Mouse (Mus musculus): ENCODE results near the gene Exosc8. TPM values are rescaled to one million over a fixed set of nuclear protein-coding genes. Genes with fewer than 3 reads are reported as not detected.

Exosc8 gene
- polyA plus RNA-seq, 1 experiment from 2014 or later, result 100 TPM

DNA sequence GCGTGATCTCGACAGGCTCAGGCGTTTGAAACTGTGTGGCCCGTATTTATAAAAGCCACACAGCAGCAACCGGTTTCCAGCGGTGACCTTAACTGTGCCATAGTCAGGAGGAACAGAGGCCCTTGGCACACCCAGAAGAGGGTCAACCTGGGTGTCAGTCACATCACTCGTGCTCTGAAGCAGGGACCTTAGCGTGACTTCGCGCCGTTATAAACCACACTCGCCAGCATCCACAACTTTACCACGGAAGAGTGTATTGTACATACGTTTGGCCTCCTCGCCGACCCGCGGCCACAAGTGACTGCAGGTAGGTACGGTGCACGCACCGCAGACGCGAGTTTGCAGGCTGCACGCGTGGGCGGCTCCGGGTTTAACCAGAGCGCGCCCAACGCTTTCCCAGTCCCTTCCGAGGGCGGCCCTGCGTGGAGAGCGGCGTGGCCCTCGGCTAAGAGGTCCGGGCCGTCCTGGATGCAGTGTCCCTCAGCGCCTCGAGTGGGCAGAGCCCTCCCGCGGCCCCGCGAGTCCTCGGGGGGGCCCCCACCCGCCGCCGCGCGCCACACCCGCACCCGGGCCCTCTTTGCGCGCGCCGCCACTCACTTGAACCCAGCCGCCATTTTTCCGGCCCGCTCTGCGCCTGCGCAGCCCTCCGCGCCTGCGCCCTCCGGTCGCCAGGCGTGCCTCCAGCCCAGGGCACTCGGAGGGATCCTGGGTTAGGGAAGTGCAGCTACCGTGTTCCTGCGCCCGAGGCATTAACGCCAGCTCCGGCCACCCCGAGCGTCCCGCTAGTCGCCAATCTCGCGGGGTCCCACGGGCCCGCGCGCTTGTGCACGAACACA lies 564 bp downstream of the Exosc8 start:
- Histone ChIP-seq H3K4me1 (peaks cover 5% of the 10 kb centered on the region; the same call in 1 of the 2 replicates), H3K36me3 (peaks cover 49% of the 10 kb centered on the region), H3K9ac (peak overlapping the region; percentile 83), H3K9me3 (replicated peaks) (no peaks in the 10 kb centered on the region), H3K4me3 (replicated peaks) (peak overlapping the region; percentile 94), H3K27ac (replicated peaks) (peak overlapping the region; percentile 100), H3K4me2 (replicated peaks) (peak overlapping the region; percentile 77), H3K27me3 (no peaks in the 10 kb centered on the region)
- ATAC-seq (ENCODE audit: insufficient number of reproducible peaks, low FRiP score, low TSS enrichment, low read depth), result peak; percentile 94
- under 1% methylated on average over 84 of the region's 84 CpGs for WGBS

DNA sequence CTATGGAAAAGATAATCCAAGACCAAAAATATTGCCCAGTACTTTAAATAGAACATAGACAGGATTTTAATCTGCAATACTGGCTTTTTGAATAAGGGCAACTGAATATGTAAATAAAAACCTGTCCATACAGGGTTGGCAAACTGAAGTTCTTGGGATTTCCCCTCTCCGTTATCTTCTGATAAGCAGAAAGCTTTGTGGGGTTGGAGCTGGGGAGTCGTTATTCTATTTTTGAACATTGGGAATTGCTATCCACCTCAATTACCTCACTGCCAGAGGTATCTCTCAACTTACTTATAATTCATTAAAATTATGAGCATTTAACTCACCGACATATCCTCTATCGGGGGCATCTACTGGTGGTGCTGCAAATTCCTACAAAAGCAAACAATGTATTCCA lies 2.8 kb downstream of the Exosc8 start:
- Histone ChIP-seq H3K9ac (no peak overlapping the region), H3K9me3 (replicated peaks) (no peaks in the 10 kb centered on the region), H3K36me3 (peaks cover 56% of the 10 kb centered on the region), H3K4me3 (replicated peaks) (no peak overlapping the region), H3K27me3 (no peaks in the 10 kb centered on the region), H3K27ac (replicated peaks) (no peak overlapping the region), H3K4me2 (replicated peaks) (no peak overlapping the region), H3K4me1 (peaks cover 5% of the 10 kb centered on the region; the same call in 1 of the 2 replicates)
- ATAC-seq (ENCODE audit: insufficient number of reproducible peaks, low FRiP score, low TSS enrichment, low read depth), result no peak
- WGBS, result 84% methylated on average over 4 of the region's 4 CpGs

DNA sequence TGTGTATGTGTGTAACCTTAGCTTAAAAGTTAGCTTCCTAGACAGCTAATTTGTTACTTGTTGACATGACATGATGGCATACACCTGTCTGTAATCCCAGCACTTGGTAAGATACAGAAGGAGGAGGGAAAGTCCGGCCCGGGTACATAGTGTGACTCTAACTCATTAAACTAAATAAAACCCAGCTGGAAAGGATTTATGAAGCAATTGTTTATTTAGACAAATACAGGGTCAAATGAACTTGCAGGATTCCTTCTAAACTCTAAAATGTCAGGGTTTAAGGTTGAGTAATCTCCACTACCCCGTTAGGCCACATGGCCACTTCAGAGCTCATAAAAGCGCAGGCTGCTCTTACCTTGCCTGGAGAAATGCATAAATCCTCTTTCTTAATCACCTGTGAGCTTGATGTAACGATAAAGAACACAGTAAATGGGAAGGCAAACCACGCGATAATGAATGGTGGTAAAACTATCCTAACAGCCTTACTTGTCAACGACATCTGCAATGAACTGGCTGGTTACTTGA lies 3.5 kb downstream of the Exosc8 start:
- peaks cover 5% of the 10 kb centered on the region; the same call in 1 of the 2 replicates for H3K4me1 ChIP-seq
- H3K27ac ChIP-seq (replicated peaks), result no peak overlapping the region
- no peak overlapping the region for H3K4me2 ChIP-seq (replicated peaks)
- no peak overlapping the region for H3K4me3 ChIP-seq (replicated peaks)
- no peak overlapping the region for H3K9ac ChIP-seq
- ATAC-seq (ENCODE audit: insufficient number of reproducible peaks, low FRiP score, low TSS enrichment, low read depth), result no peak
- no peaks in the 10 kb centered on the region for H3K27me3 ChIP-seq
- peaks cover 63% of the 10 kb centered on the region for H3K36me3 ChIP-seq
- H3K9me3 ChIP-seq (replicated peaks), result no peaks in the 10 kb centered on the region
- WGBS, result 73% methylated on average over 8 of the region's 8 CpGs

DNA sequence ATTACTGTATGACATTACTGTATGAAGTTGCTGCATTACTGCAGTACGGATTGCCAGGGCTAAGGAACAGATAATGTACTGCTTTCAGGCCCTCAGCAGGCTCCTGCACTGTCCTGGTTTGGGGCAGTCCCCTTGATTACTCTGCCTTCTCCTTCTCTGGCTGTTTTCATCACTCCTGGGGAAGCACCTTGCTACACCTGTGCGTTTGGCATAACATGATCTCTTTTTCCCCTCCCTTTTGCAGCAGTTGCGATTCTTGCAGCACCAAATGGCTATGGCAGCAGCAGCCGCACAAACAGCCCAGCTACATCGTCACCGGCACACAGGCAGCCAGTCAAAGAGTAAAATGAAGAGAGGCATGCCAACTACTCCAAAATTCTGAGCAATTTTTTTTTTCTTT lies 7.1 kb downstream of the Exosc8 start:
- no peak overlapping the region for H3K27ac ChIP-seq (replicated peaks)
- peaks cover 79% of the 10 kb centered on the region for H3K36me3 ChIP-seq
- H3K9me3 ChIP-seq (replicated peaks), result no peaks in the 10 kb centered on the region
- H3K4me2 ChIP-seq (replicated peaks), result no peak overlapping the region
- H3K4me1 ChIP-seq, result no peaks in the 10 kb centered on the region
- no peaks in the 10 kb centered on the region for H3K27me3 ChIP-seq
- WGBS, result 93% methylated on average over 6 of the region's 6 CpGs
- no peak overlapping the region for H3K4me3 ChIP-seq (replicated peaks)
- H3K9ac ChIP-seq, result no peak overlapping the region
- no peak for ATAC-seq (ENCODE audit: insufficient number of reproducible peaks, low FRiP score, low TSS enrichment, low read depth)

- H3K27ac ChIP-seq (replicated peaks), result no peak overlapping the region
- H3K4me2 ChIP-seq (replicated peaks), result no peak overlapping the region
- no peak for ATAC-seq (ENCODE audit: insufficient number of reproducible peaks, low FRiP score, low TSS enrichment, low read depth)
- H3K9me3 ChIP-seq (replicated peaks), result no peaks in the 10 kb centered on the region
- H3K9ac ChIP-seq, result no peak overlapping the region
- H3K27me3 ChIP-seq, result no peaks in the 10 kb centered on the region
- H3K4me1 ChIP-seq, result no peaks in the 10 kb centered on the region
- peaks cover 79% of the 10 kb centered on the region for H3K36me3 ChIP-seq
- 91% methylated on average over 2 of the region's 2 CpGs for WGBS
- H3K4me3 ChIP-seq (replicated peaks), result no peak overlapping the region
Measured at GRCm38 (mm10) chr3:54727588-54727987, 7.6 kb downstream of the Exosc8 start.

DNA sequence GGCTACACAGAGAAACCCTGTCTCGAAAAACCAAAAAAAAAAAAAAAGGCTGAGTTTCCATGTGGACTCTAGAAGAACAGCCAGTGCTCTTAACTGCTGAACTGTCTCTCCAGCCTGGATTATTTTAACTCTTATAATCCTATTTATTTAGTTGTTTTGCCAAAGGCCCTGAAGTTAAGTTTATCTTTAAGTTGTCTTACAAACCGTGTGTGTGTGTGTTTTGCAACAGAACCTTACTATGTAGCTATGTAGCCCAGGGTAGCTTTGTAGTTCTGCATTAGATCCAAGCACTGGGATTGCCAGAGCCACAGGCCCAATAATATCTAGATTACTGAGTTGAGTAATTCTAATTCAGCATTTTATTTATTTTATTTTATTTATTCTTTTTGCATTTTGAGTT lies 9.8 kb downstream of the Exosc8 start:
- WGBS, result 68% methylated on average over 2 of the region's 2 CpGs
- Histone ChIP-seq H3K27ac (replicated peaks) (no peak overlapping the region), H3K4me1 (no peaks in the 10 kb centered on the region), H3K4me2 (replicated peaks) (no peak overlapping the region), H3K4me3 (replicated peaks) (no peak overlapping the region), H3K9me3 (replicated peaks) (no peaks in the 10 kb centered on the region), H3K9ac (no peak overlapping the region), H3K27me3 (no peaks in the 10 kb centered on the region), H3K36me3 (peaks cover 74% of the 10 kb centered on the region)
- no peak for ATAC-seq (ENCODE audit: insufficient number of reproducible peaks, low FRiP score, low TSS enrichment, low read depth)

DNA sequence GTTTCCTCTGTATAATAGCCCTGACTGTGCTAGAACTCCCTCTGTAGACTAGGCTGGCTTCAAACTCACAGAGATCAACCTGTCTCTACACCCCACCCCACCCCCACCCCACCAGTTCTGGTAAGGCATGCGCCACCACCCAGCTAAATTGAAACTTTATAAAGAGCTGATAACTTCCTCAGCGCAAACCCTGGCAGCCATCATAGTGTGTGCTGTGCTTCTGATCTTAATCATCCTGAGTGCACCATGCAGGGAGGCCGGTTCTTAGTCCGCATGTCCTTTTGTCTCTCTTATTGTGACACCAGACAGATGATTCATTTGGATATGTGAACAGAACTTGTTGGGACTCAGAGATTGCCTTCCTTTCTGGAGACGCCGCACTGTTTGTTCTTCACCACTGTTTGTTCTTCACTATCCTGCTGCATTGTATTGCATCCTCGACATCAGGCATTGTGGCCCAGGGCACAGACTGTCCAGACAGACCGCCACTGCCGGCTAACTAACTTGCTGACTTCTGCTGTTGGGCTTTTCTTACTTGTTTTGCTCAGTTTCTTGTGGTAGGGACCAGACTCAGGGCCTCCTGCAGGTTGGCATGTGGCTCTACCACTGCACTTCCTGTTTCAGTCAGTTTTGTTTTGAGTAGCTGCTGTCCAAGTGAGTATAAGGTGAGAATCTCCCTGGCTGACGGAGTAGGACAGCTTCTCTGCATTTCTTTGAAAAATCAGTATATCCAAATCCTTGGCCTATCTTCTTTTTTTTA lies 11.3 kb downstream of the Exosc8 start:
- H3K9me3 ChIP-seq (replicated peaks), result no peaks in the 10 kb centered on the region
- H3K9ac ChIP-seq, result no peak overlapping the region
- no peak overlapping the region for H3K27ac ChIP-seq (replicated peaks)
- no peaks in the 10 kb centered on the region for H3K4me1 ChIP-seq
- H3K27me3 ChIP-seq, result no peaks in the 10 kb centered on the region
- 90% methylated on average over 10 of the region's 10 CpGs for WGBS
- peaks cover 63% of the 10 kb centered on the region for H3K36me3 ChIP-seq
- no peak for ATAC-seq (ENCODE audit: insufficient number of reproducible peaks, low FRiP score, low TSS enrichment, low read depth)
- no peak overlapping the region for H3K4me2 ChIP-seq (replicated peaks)
- H3K4me3 ChIP-seq (replicated peaks), result no peak overlapping the region

DNA sequence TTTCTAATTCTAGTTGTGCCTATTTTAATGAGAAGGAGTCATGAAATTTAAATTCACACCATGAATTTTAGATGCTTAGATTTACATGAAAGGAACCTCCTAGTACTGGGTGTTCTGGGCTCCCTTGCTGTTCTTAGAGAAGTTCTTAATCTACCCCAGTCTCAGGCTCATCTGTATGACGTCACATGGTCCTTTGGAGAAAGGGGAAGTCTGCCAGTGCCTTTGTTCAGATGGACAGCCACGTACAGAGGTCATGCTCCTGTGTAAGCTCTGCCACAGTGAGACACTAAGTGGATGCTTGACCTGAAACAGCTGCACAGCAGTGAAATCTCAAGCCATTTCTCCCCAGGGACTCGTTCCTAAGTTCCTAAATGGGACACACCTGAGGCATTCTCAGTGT lies 16.2 kb downstream of the Exosc8 start:
- WGBS, result 73% methylated on average over 3 of the region's 3 CpGs
- Histone ChIP-seq H3K27me3 (no peaks in the 10 kb centered on the region), H3K9ac (no peak overlapping the region), H3K9me3 (replicated peaks) (no peaks in the 10 kb centered on the region), H3K4me2 (replicated peaks) (no peak overlapping the region), H3K36me3 (peaks cover 69% of the 10 kb centered on the region), H3K4me3 (replicated peaks) (no peak overlapping the region), H3K27ac (replicated peaks) (no peak overlapping the region), H3K4me1 (no peaks in the 10 kb centered on the region)
- ATAC-seq (ENCODE audit: insufficient number of reproducible peaks, low FRiP score, low TSS enrichment, low read depth), result no peak

DNA sequence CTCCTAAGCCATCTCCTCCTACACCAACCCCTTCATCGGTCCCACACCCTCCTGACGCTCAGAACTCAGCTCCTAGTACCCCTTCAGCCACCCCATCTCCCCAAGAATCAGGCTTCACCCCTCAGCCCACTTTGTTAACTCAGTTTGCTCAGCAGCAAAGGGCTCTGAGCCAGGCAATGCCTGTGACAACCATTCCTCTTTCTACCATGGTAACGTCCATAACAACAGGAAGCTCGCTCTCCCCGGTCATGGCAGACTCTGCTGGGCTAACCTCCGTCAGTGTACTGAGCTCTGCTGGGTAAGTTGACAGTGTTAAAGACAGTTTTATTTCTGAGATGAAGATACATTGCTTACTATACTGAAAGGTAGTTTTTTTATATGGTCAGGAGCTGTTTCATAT lies 17.8 kb downstream of the Exosc8 start:
- Histone ChIP-seq H3K9me3 (replicated peaks) (no peaks in the 10 kb centered on the region), H3K27ac (replicated peaks) (no peak overlapping the region), H3K4me1 (no peaks in the 10 kb centered on the region), H3K27me3 (no peaks in the 10 kb centered on the region), H3K4me2 (replicated peaks) (no peak overlapping the region), H3K4me3 (replicated peaks) (no peak overlapping the region), H3K36me3 (peaks cover 60% of the 10 kb centered on the region), H3K9ac (no peak overlapping the region)
- no peak for ATAC-seq (ENCODE audit: insufficient number of reproducible peaks, low FRiP score, low TSS enrichment, low read depth)
- WGBS, result 81% methylated on average over 6 of the region's 6 CpGs

DNA sequence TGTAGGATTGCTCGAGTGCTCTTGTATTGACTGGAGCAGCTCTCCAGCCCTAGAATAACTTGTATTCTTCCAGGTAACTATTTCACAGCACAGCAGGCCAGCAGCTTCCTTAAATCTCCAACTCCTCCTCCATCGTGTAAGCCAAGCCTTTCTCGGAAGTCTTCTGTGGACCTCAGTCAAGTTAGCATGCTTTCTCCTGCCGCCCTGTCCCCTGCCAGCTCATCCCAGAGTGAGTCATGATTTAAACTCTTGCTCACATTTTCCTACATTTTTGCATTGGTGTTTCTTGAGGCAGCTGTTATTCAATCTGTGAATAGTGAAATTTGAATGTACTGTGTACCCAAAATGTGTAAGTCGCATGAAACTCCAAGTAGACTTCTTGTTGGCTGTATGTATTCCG lies 19.7 kb downstream of the Exosc8 start:
- H3K9me3 ChIP-seq (replicated peaks), result no peaks in the 10 kb centered on the region
- no peaks in the 10 kb centered on the region for H3K4me1 ChIP-seq
- no peak for ATAC-seq (ENCODE audit: insufficient number of reproducible peaks, low FRiP score, low TSS enrichment, low read depth)
- no peak overlapping the region for H3K4me3 ChIP-seq (replicated peaks)
- WGBS, result 95% methylated on average over 6 of the region's 6 CpGs
- no peaks in the 10 kb centered on the region for H3K27me3 ChIP-seq
- H3K9ac ChIP-seq, result no peak overlapping the region
- no peak overlapping the region for H3K4me2 ChIP-seq (replicated peaks)
- peaks cover 62% of the 10 kb centered on the region for H3K36me3 ChIP-seq
- H3K27ac ChIP-seq (replicated peaks), result no peak overlapping the region

DNA sequence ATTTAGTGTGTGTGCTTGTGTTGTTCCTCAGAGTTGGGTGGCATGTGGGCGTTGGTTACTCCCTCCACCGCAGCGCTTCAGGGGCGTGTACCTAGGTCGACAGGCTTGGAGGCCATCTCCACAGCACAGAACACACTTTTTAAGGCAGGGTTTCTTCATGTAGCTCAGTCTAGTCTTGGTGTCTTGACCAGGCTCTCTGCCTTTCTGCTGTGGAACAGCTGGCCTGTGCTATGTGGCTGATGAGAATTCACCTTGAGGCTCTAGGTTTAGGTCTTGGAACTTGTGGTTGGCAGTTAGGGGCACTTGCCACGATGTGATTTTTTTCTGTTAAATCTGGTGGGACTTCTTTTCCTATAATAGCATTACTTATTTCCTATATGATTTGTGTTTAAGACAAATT lies 20.9 kb downstream of the Exosc8 start, which contains the start of gene Gm21958:
Gene Gm21958 (minus strand): TSS at position 101 of the 400 bp plus-strand sequence.
- no peak for ATAC-seq (ENCODE audit: insufficient number of reproducible peaks, low FRiP score, low TSS enrichment, low read depth)
- Histone ChIP-seq H3K9me3 (replicated peaks) (no peaks in the 10 kb centered on the region), H3K4me1 (no peaks in the 10 kb centered on the region), H3K4me3 (replicated peaks) (no peak within 1 kb of the TSS), H3K27ac (replicated peaks) (no peak within 1 kb of the TSS), H3K9ac (no peak within 1 kb of the TSS), H3K27me3 (no peaks in the 10 kb centered on the region), H3K36me3 (peaks cover 72% of the 10 kb centered on the region), H3K4me2 (replicated peaks) (no peak within 1 kb of the TSS)
- 90% methylated on average over 6 of the region's 6 CpGs for WGBS

Measured in embryonic facial prominence, embryonic 15.5 days (tissue).